Mouse (Mus musculus) urinary bladder, postnatal 4 days (tissue): ENCODE measurements around the gene Calb2.

Experiments
- DNase-seq, 2 experiments: peaks; one replicate each; pipeline ENCODE4 v3.0.0; 2021 to 2022; ENCODE audit warnings: low spot score in 2 of 2

The Calb2 gene

DNA sequence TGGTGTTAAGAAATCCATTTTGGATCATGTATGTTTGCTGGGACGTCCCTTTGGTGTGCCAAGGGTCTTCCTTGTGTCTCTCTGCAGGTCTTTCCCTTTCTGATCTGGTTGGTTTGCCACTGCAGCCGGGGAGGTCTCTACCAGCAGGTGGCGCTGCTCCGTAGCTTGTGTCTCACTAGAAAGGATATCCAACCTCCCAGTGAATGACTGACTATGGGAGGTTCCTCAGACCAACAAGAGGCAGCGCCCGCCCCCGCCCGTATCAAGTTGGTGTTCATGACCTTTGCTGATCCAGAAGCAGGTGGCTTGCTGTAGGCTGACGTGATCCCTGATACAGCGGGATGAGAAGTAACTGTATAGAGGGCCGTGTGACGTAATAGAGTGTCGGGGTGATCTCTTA is 37.5 kb downstream of the Calb2 start:
- peak; percentile 29 to 80 for DNase-seq

DNA sequence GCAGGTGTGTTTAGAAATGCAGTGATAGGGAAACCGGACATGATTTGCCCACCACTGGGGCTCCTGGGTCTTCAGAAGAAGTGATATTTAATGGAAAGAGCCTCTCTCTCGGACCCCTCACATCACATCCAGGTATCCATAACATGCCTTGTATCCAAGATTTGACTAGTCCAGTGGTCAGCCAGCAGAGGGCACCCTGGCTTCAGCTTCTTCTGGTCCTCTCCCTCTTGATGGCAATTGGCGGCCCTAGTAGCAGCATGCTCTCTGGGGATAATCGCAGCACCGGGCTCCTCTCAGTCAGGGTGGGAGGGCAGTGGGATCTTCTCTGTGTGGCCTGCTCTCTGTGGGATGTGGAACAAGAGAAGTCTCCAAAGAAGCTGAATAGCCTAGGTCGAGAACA is 48.3 kb downstream of the Calb2 start:
- no peak for DNase-seq

DNA sequence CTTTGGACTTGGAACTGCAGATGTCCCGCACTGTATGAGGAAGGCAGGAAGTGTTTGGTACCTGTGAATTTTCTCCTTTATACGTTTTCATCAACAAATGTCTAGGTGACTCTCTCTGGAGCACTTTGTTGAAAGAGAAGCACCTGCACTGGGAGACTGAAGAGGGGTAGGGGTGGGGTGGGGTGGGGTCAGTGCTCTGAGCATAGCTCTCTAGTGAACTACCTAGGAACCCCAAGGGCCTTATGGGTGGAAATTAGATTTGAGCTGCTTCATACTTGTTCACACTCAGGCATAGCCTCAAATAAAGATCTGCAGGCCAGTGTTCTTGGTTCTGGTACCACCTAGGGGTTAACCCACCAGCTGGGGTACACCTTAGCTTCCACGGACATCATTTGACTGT is 65.4 kb downstream of the Calb2 start, which contains the start of gene Gm17720:
Gene Gm17720 (minus strand): TSS at position 101 of the 400 bp plus-strand sequence.
- no peak for DNase-seq

DNA sequence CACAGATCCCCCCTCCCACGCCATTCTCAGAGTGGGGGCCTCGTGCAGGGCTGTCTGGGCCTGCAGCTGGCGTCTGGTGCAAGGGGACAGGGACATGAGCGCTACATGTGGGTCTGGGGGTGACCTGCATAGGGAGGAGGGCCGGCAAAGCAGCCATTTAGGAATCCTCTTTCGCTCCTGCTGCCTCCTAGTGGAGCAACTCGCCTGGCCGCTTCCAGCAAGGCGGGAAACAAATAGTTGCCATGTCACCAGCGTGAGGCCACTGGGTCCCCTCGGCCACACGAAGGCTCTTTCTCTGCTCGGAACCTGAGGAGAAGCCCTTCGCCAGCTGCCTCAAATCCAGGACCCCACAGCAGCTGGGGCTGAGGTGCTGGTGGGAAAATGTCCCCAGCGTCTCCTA is 66.3 kb downstream of the Calb2 start:
- no peak for DNase-seq

DNA sequence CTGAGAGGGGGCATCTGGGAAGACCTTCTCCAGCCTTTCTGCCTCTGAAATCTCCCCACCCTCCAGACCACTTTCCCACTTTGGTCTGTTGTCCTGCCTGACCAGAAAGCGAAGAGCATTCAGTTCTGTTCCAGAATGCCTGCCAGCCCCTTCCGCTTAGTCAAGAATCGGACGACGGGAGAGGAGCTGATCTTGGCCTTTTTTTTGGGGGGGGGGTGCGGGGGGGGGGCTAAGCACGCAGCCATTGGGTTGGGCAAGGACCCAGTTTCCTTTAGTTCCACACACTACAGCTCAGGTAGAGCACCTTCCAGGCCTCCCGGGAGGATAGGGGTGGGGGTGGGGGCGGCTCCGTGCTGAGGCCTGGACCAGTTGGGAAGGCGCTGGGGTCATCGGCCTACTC is 67.1 kb downstream of the Calb2 start, which contains the start of gene Gm21964:
Gene Gm21964 (plus strand): TSS at position 301 of the 400 bp plus-strand sequence.
- DNase-seq: no peak

DNA sequence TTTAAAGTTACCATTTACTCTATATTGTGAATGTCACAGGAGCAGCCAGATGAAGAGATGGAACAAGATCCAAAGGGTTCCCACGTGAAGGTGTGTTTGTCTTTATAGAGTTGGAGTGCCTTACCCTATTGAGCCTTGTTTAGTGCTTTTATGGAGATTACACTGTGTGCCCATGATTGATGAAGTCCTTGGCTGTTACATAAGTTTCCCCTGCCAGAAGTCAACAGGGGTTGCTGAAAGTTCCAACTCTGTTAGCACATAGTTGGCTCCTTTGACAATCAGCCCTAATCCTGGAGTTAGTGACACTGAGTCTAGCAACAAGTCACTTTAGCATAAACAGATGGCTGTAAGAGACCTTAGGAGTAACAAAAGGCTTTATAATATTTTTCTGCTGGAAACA is 76.1 kb downstream of the Calb2 start:
- DNase-seq: no peak
